Mouse (Mus musculus): Measurements from ENCODE around the gene BC067074. TPM values are rescaled to one million over a fixed set of nuclear protein-coding genes. Genes with fewer than 3 reads are reported as not detected.

Gene BC067074
- total and polyA plus RNA-seq, 3 experiments: not detected

DNA sequence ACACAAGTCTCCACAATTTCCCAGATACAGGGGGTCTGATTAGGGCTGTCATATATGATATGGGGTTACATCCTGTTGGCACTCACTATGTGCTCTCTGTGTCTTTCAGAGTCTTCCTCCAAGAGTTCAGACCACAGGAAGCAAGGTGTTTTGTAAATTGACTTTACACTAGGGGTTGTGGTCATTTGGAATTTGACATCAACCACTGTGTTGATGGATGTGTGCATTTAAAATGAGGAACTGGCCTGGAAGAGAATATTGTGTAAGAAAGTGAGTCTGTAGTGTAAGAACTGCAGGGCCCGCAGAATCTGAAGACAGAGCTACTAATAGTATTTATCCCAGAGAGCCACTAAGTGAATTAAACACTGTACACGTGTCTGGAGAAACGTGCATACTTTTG lies 25.8 kb upstream of the BC067074 start:
- H3K4me3 ChIP-seq (ENCODE audit: control insufficient read depth in 1 of 2, insufficient read depth in 1 of 2, low read depth in 2 of 2, low read length in 2 of 2): no peak overlapping the region
- no peaks in the 10 kb centered on the region for H3K4me1 ChIP-seq (ENCODE audit: control insufficient read depth in 1 of 2, insufficient read depth in 2 of 2, low read length in 2 of 2)
- no peak for DNase-seq (ENCODE audit: low read depth, low spot score)
- no peak overlapping the region for H3K9ac ChIP-seq (ENCODE audit: control insufficient read depth, low read depth, low read length, poor library complexity, severe bottlenecking)
- H3K36me3 ChIP-seq (ENCODE audit: control insufficient read depth in 1 of 2, insufficient read depth in 2 of 2, low read length in 2 of 2): no peaks in the 10 kb centered on the region
- H3K27ac ChIP-seq (ENCODE audit: control insufficient read depth, low read depth, low read length): no peak overlapping the region
- H3K27me3 ChIP-seq (ENCODE audit: control insufficient read depth in 1 of 2, insufficient read depth in 2 of 2, low read length in 2 of 2): no peaks in the 10 kb centered on the region
- no peaks in the 10 kb centered on the region for H3K9me3 ChIP-seq (replicated peaks; ENCODE audit: insufficient read depth, low read length)
- no peak for TF ChIP-seq TCF12 (IDR thresholded peaks at IDR 0.05; ENCODE audit: low read depth, low read length)
- no peak for TF ChIP-seq RAD21 (IDR thresholded peaks at IDR 0.05; ENCODE audit: low read depth, low read length)
- TF ChIP-seq ETS1 (IDR thresholded peaks at IDR 0.05; ENCODE audit: low read depth, low read length): no peak
- no peak for TF ChIP-seq NELFE (IDR thresholded peaks at IDR 0.05; ENCODE audit: low read depth, low read length)
- no peak for TF ChIP-seq MEF2A (IDR thresholded peaks at IDR 0.05; ENCODE audit: extremely low read depth, insufficient replicate concordance, low read depth, low read length, poor library complexity, severe bottlenecking)
- TF ChIP-seq CHD2 (IDR thresholded peaks at IDR 0.05; ENCODE audit: low read length): no peak
- TF ChIP-seq SMC3 (IDR thresholded peaks at IDR 0.05; ENCODE audit: low read depth, low read length): no peak
- no peak for TF ChIP-seq MAX (IDR thresholded peaks at IDR 0.05; ENCODE audit: low read length)
- no peak for TF ChIP-seq ZMIZ1 (IDR thresholded peaks at IDR 0.05; ENCODE audit: low read depth, low read length)
- TF ChIP-seq ELF1 (IDR thresholded peaks at IDR 0.05; ENCODE audit: low read depth, low read length): no peak
- TF ChIP-seq POLR2AphosphoS5 (IDR thresholded peaks at IDR 0.05; ENCODE audit: borderline replicate concordance, low read depth, low read length): no peak
- no peak for TF ChIP-seq TBP (IDR thresholded peaks at IDR 0.05; ENCODE audit: low read depth, low read length)
- H3K79me2 ChIP-seq (ENCODE audit: control insufficient read depth, insufficient read depth, low read length, poor library complexity): no peaks in the 10 kb centered on the region

GRCm38 (mm10) chr13:113269777-113270776 lies 22.9 kb upstream of the BC067074 start:
- H3K36me3 ChIP-seq (ENCODE audit: control insufficient read depth in 1 of 2, insufficient read depth in 2 of 2, low read length in 2 of 2): no peaks in the 10 kb centered on the region
- H3K4me3 ChIP-seq (ENCODE audit: control insufficient read depth in 1 of 2, insufficient read depth in 1 of 2, low read depth in 2 of 2, low read length in 2 of 2): no peak overlapping the region
- no peaks in the 10 kb centered on the region for H3K4me1 ChIP-seq (ENCODE audit: control insufficient read depth in 1 of 2, insufficient read depth in 2 of 2, low read length in 2 of 2)
- H3K9ac ChIP-seq (ENCODE audit: control insufficient read depth, low read depth, low read length, poor library complexity, severe bottlenecking): no peak overlapping the region
- H3K27ac ChIP-seq (ENCODE audit: control insufficient read depth, low read depth, low read length): no peak overlapping the region
- peak; percentile 63 for DNase-seq (ENCODE audit: low read depth, low spot score)
- H3K27me3 ChIP-seq (ENCODE audit: control insufficient read depth in 1 of 2, insufficient read depth in 2 of 2, low read length in 2 of 2): no peaks in the 10 kb centered on the region
- peak; percentile 59 to 90 (median 80) for TF ChIP-seq CTCF (IDR thresholded peaks at IDR 0.05 in 2 of 3, conservative IDR thresholded peaks at IDR 0.05 in 1 of 3; ENCODE audit: control insufficient read depth in 1 of 3, insufficient read depth in 1 of 3, low read depth in 2 of 3, low read length in 3 of 3, poor library complexity in 1 of 3, severe bottlenecking in 1 of 3)
- no peak for TF ChIP-seq BHLHE40 (IDR thresholded peaks at IDR 0.05; ENCODE audit: borderline replicate concordance, low read depth, low read length)
- peak; percentile 76 for TF ChIP-seq SMC3 (IDR thresholded peaks at IDR 0.05; ENCODE audit: low read depth, low read length)
- TF ChIP-seq MAX (IDR thresholded peaks at IDR 0.05; ENCODE audit: low read length): 0 out of 2 replicates have a peak, but pooled peaks have one; percentile 37
- TF ChIP-seq ZC3H11A (IDR thresholded peaks at IDR 0.05; ENCODE audit: low read depth, low read length): peak; percentile 74
- TF ChIP-seq RAD21 (IDR thresholded peaks at IDR 0.05; ENCODE audit: low read depth, low read length): peak; percentile 82
- no peaks in the 10 kb centered on the region for H3K9me3 ChIP-seq (replicated peaks; ENCODE audit: insufficient read depth, low read length)
- H3K79me2 ChIP-seq (ENCODE audit: control insufficient read depth, insufficient read depth, low read length, poor library complexity): no peaks in the 10 kb centered on the region
